ENCODE assay signal across 8 mouse cellular contexts in genomic region chr10:128805092-128806000, GRCm38 (mm10). TPM values are rescaled to one million over a fixed set of nuclear protein-coding genes. Genes with fewer than 3 reads are reported as not detected.
DNase-seq lines count a peak whose midpoint lies in the region; ATAC-seq and TF ChIP-seq lines count a peak whose summit lies in the region.

No protein-coding gene starts in this region.

- H3K79me2 ChIP-seq in liver, adult 2 months (ENCODE audit: control insufficient read depth, insufficient read depth, low read length), result peaks cover 16% of the 10 kb centered on the region; the same call in 1 of the 2 replicates
- H3K79me2 ChIP-seq in myocyte (ENCODE audit: control insufficient read depth, insufficient read depth), result peaks cover 65% of the 10 kb centered on the region

- H3K4me1 ChIP-seq in bone marrow macrophage, adult 2 months (ENCODE audit: control insufficient read depth, insufficient read depth, low read length), result peaks cover 29% of the 10 kb centered on the region
- H3K4me1 ChIP-seq in embryonic fibroblast, embryonic 13.5 days (ENCODE audit: control insufficient read depth, insufficient read depth, low read length), result peaks cover 9% of the 10 kb centered on the region; the same call in 1 of the 2 replicates
- H3K4me1 ChIP-seq in heart, embryonic 10.5 days, result peaks cover 58% of the 10 kb centered on the region
- peaks cover 59% of the 10 kb centered on the region for H3K4me1 ChIP-seq in kidney, embryonic 15.5 days
- H3K4me1 ChIP-seq in liver, adult 2 months (ENCODE audit: control insufficient read depth, insufficient read depth, low read length), result peaks cover 20% of the 10 kb centered on the region

- under 1% methylated on average over 68 of the region's 70 CpGs for WGBS in heart, embryonic 10.5 days
- WGBS in kidney, embryonic 15.5 days, result under 1% methylated on average over 70 of the region's 70 CpGs
- WGBS in liver, adult 2 months, result under 1% methylated on average over 70 of the region's 70 CpGs

- peak overlapping the region; percentile 52 for H3ac ChIP-seq in myocyte (ENCODE audit: control insufficient read depth, insufficient read length)

- peak overlapping the region; percentile 81 for H3K4me2 ChIP-seq in kidney, embryonic 15.5 days
- peak overlapping the region; percentile 99 for H3K4me2 ChIP-seq in myocyte (ENCODE audit: low read depth)

- peaks cover 37% of the 10 kb centered on the region for H3K36me3 ChIP-seq in heart, embryonic 10.5 days
- peaks cover 41% of the 10 kb centered on the region for H3K36me3 ChIP-seq in kidney, embryonic 15.5 days
- H3K36me3 ChIP-seq in liver, adult 2 months (ENCODE audit: control insufficient read depth, insufficient read depth, low read length), result peaks cover 3% of the 10 kb centered on the region; the same call in 1 of the 2 replicates
- H3K36me3 ChIP-seq in myocyte (ENCODE audit: control insufficient read depth, insufficient read depth), result peaks cover 7% of the 10 kb centered on the region
- peaks cover 5% of the 10 kb centered on the region; the same call in 1 of the 2 replicates for H3K36me3 ChIP-seq in splenic B cell, adult 2 months (ENCODE audit: control insufficient read depth, insufficient read depth, low read length, poor library complexity, severe bottlenecking)

- peak; percentile 79; the same call in 1 of the 2 replicates for TF ChIP-seq POLR2A in bone marrow macrophage, adult 2 months (IDR thresholded peaks at IDR 0.05; ENCODE audit: borderline replicate concordance, low read depth, low read length)
- peak; percentile 82 for TF ChIP-seq POLR2A in embryonic fibroblast, embryonic 13.5 days (IDR thresholded peaks at IDR 0.05; ENCODE audit: low read depth, low read length)
- peak; percentile 71 for TF ChIP-seq POLR2A in liver, adult 2 months (IDR thresholded peaks at IDR 0.05; ENCODE audit: extremely low read depth, insufficient read depth, low read length)
- TF ChIP-seq POLR2A in myocyte (IDR thresholded peaks at IDR 0.05; ENCODE audit: insufficient read length, low read depth), result peak; percentile 70

- H3K4me3 ChIP-seq in bone marrow macrophage, adult 2 months (ENCODE audit: insufficient read depth, low read length), result peak overlapping the region; percentile 84
- peak overlapping the region; percentile 68 for H3K4me3 ChIP-seq in embryonic fibroblast, embryonic 13.5 days (ENCODE audit: insufficient read depth, low read length)
- H3K4me3 ChIP-seq in heart, embryonic 10.5 days, result peak overlapping the region; percentile 89
- H3K4me3 ChIP-seq in kidney, embryonic 15.5 days (replicated peaks), result peak overlapping the region; percentile 74
- H3K4me3 ChIP-seq in liver, adult 2 months (ENCODE audit: insufficient read depth, low read depth, low read length), result peak overlapping the region; percentile 83
- peak overlapping the region; percentile 99 for H3K4me3 ChIP-seq in myocyte

- peak overlapping the region; percentile 63 for H3K9ac ChIP-seq in kidney, embryonic 15.5 days
- H3K9ac ChIP-seq in liver, adult 2 months (ENCODE audit: low read depth, low read length), result peak overlapping the region; percentile 83

- H3K27ac ChIP-seq in bone marrow macrophage, adult 2 months (ENCODE audit: insufficient read depth, low read depth, low read length), result peak overlapping the region; percentile 86
- peak overlapping the region; percentile 86 for H3K27ac ChIP-seq in embryonic fibroblast, embryonic 13.5 days (ENCODE audit: insufficient read depth, low read length)
- peak overlapping the region; percentile 95 for H3K27ac ChIP-seq in heart, embryonic 10.5 days
- peak overlapping the region; percentile 97 for H3K27ac ChIP-seq in kidney, embryonic 15.5 days
- peak overlapping the region; percentile 81 for H3K27ac ChIP-seq in liver, adult 2 months (replicated peaks; ENCODE audit: insufficient read depth, low read depth, low read length)

- peak; percentile 99 for DNase-seq in A20 (ENCODE audit: low read depth, low spot score)
- DNase-seq in heart, embryonic 10.5 days (ENCODE audit: low spot score), result peak; percentile 99
- DNase-seq in liver, adult 2 months (ENCODE audit: extremely low read depth, low read depth, low spot score), result peak; percentile 83
- peak; percentile 98 for DNase-seq in splenic B cell, adult 2 months (ENCODE audit: low read depth, low spot score)

- no peaks in the 10 kb centered on the region for H3K9me3 ChIP-seq in heart, embryonic 10.5 days
- no peaks in the 10 kb centered on the region for H3K9me3 ChIP-seq in kidney, embryonic 15.5 days (replicated peaks)

- H3K27me3 ChIP-seq in heart, embryonic 10.5 days (ENCODE audit: insufficient read depth, poor library complexity, severe bottlenecking), result no peaks in the 10 kb centered on the region
- H3K27me3 ChIP-seq in kidney, embryonic 15.5 days, result no peaks in the 10 kb centered on the region
- H3K27me3 ChIP-seq in liver, adult 2 months (ENCODE audit: control insufficient read depth, insufficient read depth, low read length), result no peaks in the 10 kb centered on the region
- H3K27me3 ChIP-seq in myocyte (ENCODE audit: control insufficient read depth, insufficient read depth, insufficient read length), result no peaks in the 10 kb centered on the region
- H3K27me3 ChIP-seq in splenic B cell, adult 2 months (ENCODE audit: control insufficient read depth, insufficient read depth, low read length, poor library complexity, severe bottlenecking), result no peaks in the 10 kb centered on the region

- peak; percentile 95 for ATAC-seq in kidney, embryonic 15.5 days (replicated peaks; ENCODE audit: low FRiP score)

- TF ChIP-seq CTCF in bone marrow macrophage, adult 2 months (IDR thresholded peaks at IDR 0.05; ENCODE audit: low read depth, low read length), result no peak
- TF ChIP-seq CTCF in embryonic fibroblast, embryonic 13.5 days (IDR thresholded peaks at IDR 0.05; ENCODE audit: borderline replicate concordance, insufficient read depth, low read length), result no peak
- peak; percentile 20; the same call in 1 of the 2 replicates for TF ChIP-seq CTCF in liver, adult 2 months (IDR thresholded peaks at IDR 0.05; ENCODE audit: low read depth, low read length)

TF ChIP-seq in myocyte, 11 proteins besides CTCF, POLR2A, EP300 and RAD21 (continues in another document):
- TF ChIP-seq TCF12 (IDR thresholded peaks at IDR 0.05; ENCODE audit: insufficient read depth, poor library complexity, severe bottlenecking) (no peak), USF1 (IDR thresholded peaks at IDR 0.05; ENCODE audit: low read depth) (no peak), MYOG (IDR thresholded peaks at IDR 0.05; ENCODE audit: control insufficient read depth in 1 of 3, insufficient read depth in 1 of 3, insufficient read length in 2 of 3, low read depth in 2 of 3) (peak in 2 of 3 experiments; percentile 83 to 84), MYOD1 (IDR thresholded peaks at IDR 0.05; ENCODE audit: control insufficient read depth in 1 of 3, insufficient read length in 2 of 3, low read depth in 2 of 3) (peak in 2 of 3 experiments; percentile 80 to 87)

RNA-seq across cellular contexts. Expression of gene Tmem198b, which starts 1.2 kb away (rescaled TPM):
- polyA plus RNA-seq in bone marrow macrophage, adult 2 months (2012; ENCODE audit: insufficient read depth, insufficient read length, missing spikeins), result 14.3 and 18.0 TPM in 2 replicates
- polyA plus RNA-seq in embryonic fibroblast, embryonic 13.5 days (2011; ENCODE audit: insufficient read length, low read depth, missing spikeins), result 34.4 and 44.8 TPM in 2 replicates
- polyA plus RNA-seq in heart, embryonic 10.5 days (2016; fragmentation: Nextera tagmentation; extraction: Ambion mirVana), result 13.6 and 16.3 TPM in 2 replicates
- 16.7 and 20.6 TPM in 2 replicates for polyA plus RNA-seq in kidney, embryonic 15.5 days (2015; fragmentation: Nextera tagmentation; extraction: Ambion mirVana)
- 1.3 and 1.6 TPM in 2 replicates for total RNA-seq in liver, adult 2 months (2014; rRNA removed)
- polyA plus RNA-seq in liver, adult 2 months (2012; rRNA removed), result 4.5 and 5.7 TPM in 2 replicates
- polyA plus RNA-seq in myocyte (2012; fragmentation: generic; extraction: Trizol), result 18.7 TPM

RNA-seq across cellular contexts. Expression of gene Dnajc14, which starts 1.5 kb away (rescaled TPM):
- polyA plus RNA-seq in bone marrow macrophage, adult 2 months (2012; ENCODE audit: insufficient read depth, insufficient read length, missing spikeins), result 65.2 and 65.7 TPM in 2 replicates
- 55.5 and 59.0 TPM in 2 replicates for polyA plus RNA-seq in embryonic fibroblast, embryonic 13.5 days (2011; ENCODE audit: insufficient read length, low read depth, missing spikeins)
- 48.0 and 48.1 TPM in 2 replicates for polyA plus RNA-seq in heart, embryonic 10.5 days (2016; fragmentation: Nextera tagmentation; extraction: Ambion mirVana)
- polyA plus RNA-seq in kidney, embryonic 15.5 days (2015; fragmentation: Nextera tagmentation; extraction: Ambion mirVana), result 54.0 and 56.0 TPM in 2 replicates
- total RNA-seq in liver, adult 2 months (2014; rRNA removed), result 23.5 and 25.3 TPM in 2 replicates
- 9.2 and 9.7 TPM in 2 replicates for polyA plus RNA-seq in liver, adult 2 months (2012; rRNA removed)
- 39.0 TPM for polyA plus RNA-seq in myocyte (2012; fragmentation: generic; extraction: Trizol)

RNA-seq across cellular contexts. Expression of gene Sarnp, which starts 11.8 kb away (rescaled TPM):
- 62.2 and 81.9 TPM in 2 replicates for polyA plus RNA-seq in bone marrow macrophage, adult 2 months (2012; ENCODE audit: insufficient read depth, insufficient read length, missing spikeins)
- polyA plus RNA-seq in embryonic fibroblast, embryonic 13.5 days (2011; ENCODE audit: insufficient read length, low read depth, missing spikeins), result 106 and 112 TPM in 2 replicates
- 181 and 225 TPM in 2 replicates for polyA plus RNA-seq in heart, embryonic 10.5 days (2016; fragmentation: Nextera tagmentation; extraction: Ambion mirVana)
- 208 and 213 TPM in 2 replicates for polyA plus RNA-seq in kidney, embryonic 15.5 days (2015; fragmentation: Nextera tagmentation; extraction: Ambion mirVana)
- total RNA-seq in liver, adult 2 months (2014; rRNA removed), result 23.1 and 25.8 TPM in 2 replicates
- 6.7 and 6.9 TPM in 2 replicates for polyA plus RNA-seq in liver, adult 2 months (2012; rRNA removed)
- 40.8 TPM for polyA plus RNA-seq in myocyte (2012; fragmentation: generic; extraction: Trizol)

RNA-seq across cellular contexts. Expression of gene Mmp19, which starts 14.6 kb away (rescaled TPM):
- polyA plus RNA-seq in bone marrow macrophage, adult 2 months (2012; ENCODE audit: insufficient read depth, insufficient read length, missing spikeins), result 26.8 and 28.3 TPM in 2 replicates
- 43.6 and 54.0 TPM in 2 replicates for polyA plus RNA-seq in embryonic fibroblast, embryonic 13.5 days (2011; ENCODE audit: insufficient read length, low read depth, missing spikeins)
- 0.28 and 1.7 TPM in 2 replicates for polyA plus RNA-seq in heart, embryonic 10.5 days (2016; fragmentation: Nextera tagmentation; extraction: Ambion mirVana)
- 0.73 and 1.6 TPM in 2 replicates for polyA plus RNA-seq in kidney, embryonic 15.5 days (2015; fragmentation: Nextera tagmentation; extraction: Ambion mirVana)
- total RNA-seq in liver, adult 2 months (2014; rRNA removed), result 74.3 and 79.8 TPM in 2 replicates
- polyA plus RNA-seq in liver, adult 2 months (2012; rRNA removed), result 48.4 and 67.5 TPM in 2 replicates
- polyA plus RNA-seq in myocyte (2012; fragmentation: generic; extraction: Trizol), result 12.1 TPM

RNA-seq across cellular contexts. Expression of gene Ormdl2, which starts 16.1 kb away (rescaled TPM):
- polyA plus RNA-seq in bone marrow macrophage, adult 2 months (2012; ENCODE audit: insufficient read depth, insufficient read length, missing spikeins), result 78.1 and 83.5 TPM in 2 replicates
- 30.4 and 31.2 TPM in 2 replicates for polyA plus RNA-seq in embryonic fibroblast, embryonic 13.5 days (2011; ENCODE audit: insufficient read length, low read depth, missing spikeins)
- 65.1 and 78.6 TPM in 2 replicates for polyA plus RNA-seq in heart, embryonic 10.5 days (2016; fragmentation: Nextera tagmentation; extraction: Ambion mirVana)
- polyA plus RNA-seq in kidney, embryonic 15.5 days (2015; fragmentation: Nextera tagmentation; extraction: Ambion mirVana), result 80.9 and 83.4 TPM in 2 replicates
- 73.2 and 76.7 TPM in 2 replicates for total RNA-seq in liver, adult 2 months (2014; rRNA removed)
- 93.2 and 94.6 TPM in 2 replicates for polyA plus RNA-seq in liver, adult 2 months (2012; rRNA removed)
- 19.2 TPM for polyA plus RNA-seq in myocyte (2012; fragmentation: generic; extraction: Trizol)

Comparison
In these comparisons a context has a peak if more than half of its experiments do, and no peak if none do; other contexts are left out.
1. Peak in every context shown above with its lines: DNase-seq, ATAC-seq, H3K4me3 ChIP-seq and H3K27ac ChIP-seq.